Mouse (Mus musculus): ENCODE measurements around the gene Atp11a.

The Atp11a gene

GRCm38 (mm10) chr8:12769296-12769695 is 12.5 kb downstream of the Atp11a start:
- no peak for DNase-seq (ENCODE audit: inconsistent ontology term)

- no peak for DNase-seq (ENCODE audit: inconsistent ontology term)
Measured at GRCm38 (mm10) chr8:12772319-12772718, 15.5 kb downstream of the Atp11a start.

GRCm38 (mm10) chr8:12773914-12774313 is 17.1 kb downstream of the Atp11a start:
- DNase-seq (ENCODE audit: inconsistent ontology term) = no peak

- DNase-seq (ENCODE audit: inconsistent ontology term) = no peak
Measured at GRCm38 (mm10) chr8:12774872-12775298, 18.1 kb downstream of the Atp11a start.

GRCm38 (mm10) chr8:12775302-12775975 is 18.6 kb downstream of the Atp11a start:
- DNase-seq (ENCODE audit: inconsistent ontology term) = no peak

- no peak for DNase-seq (ENCODE audit: inconsistent ontology term)
Measured at GRCm38 (mm10) chr8:12776166-12776565, 19.4 kb downstream of the Atp11a start.

- no peak for DNase-seq (ENCODE audit: inconsistent ontology term)
Measured at GRCm38 (mm10) chr8:12777171-12777570, 20.4 kb downstream of the Atp11a start.

GRCm38 (mm10) chr8:12779541-12779940 is 22.7 kb downstream of the Atp11a start:
- DNase-seq (ENCODE audit: inconsistent ontology term) = peak; percentile 53

GRCm38 (mm10) chr8:12785508-12785907 is 28.7 kb downstream of the Atp11a start:
- DNase-seq (ENCODE audit: inconsistent ontology term) = no peak

- DNase-seq (ENCODE audit: inconsistent ontology term) = no peak
Measured at GRCm38 (mm10) chr8:12786261-12786957, 29.6 kb downstream of the Atp11a start.

- DNase-seq (ENCODE audit: inconsistent ontology term) = no peak
Measured at GRCm38 (mm10) chr8:12786958-12787301, 30.1 kb downstream of the Atp11a start.

- DNase-seq (ENCODE audit: inconsistent ontology term) = no peak
Measured at GRCm38 (mm10) chr8:12787427-12787826, 30.6 kb downstream of the Atp11a start.

- no peak for DNase-seq (ENCODE audit: inconsistent ontology term)
Measured at GRCm38 (mm10) chr8:12788695-12789094, 31.9 kb downstream of the Atp11a start.

- no peak for DNase-seq (ENCODE audit: inconsistent ontology term)
Measured at GRCm38 (mm10) chr8:12795011-12795671, 38.3 kb downstream of the Atp11a start.

GRCm38 (mm10) chr8:12799099-12799498 is 42.3 kb downstream of the Atp11a start:
- DNase-seq (ENCODE audit: inconsistent ontology term) = no peak

GRCm38 (mm10) chr8:12799832-12800231 is 43.0 kb downstream of the Atp11a start:
- DNase-seq (ENCODE audit: inconsistent ontology term) = no peak

- no peak for DNase-seq (ENCODE audit: inconsistent ontology term)
Measured at GRCm38 (mm10) chr8:12800246-12800645, 43.4 kb downstream of the Atp11a start.

GRCm38 (mm10) chr8:12801586-12801985 is 44.8 kb downstream of the Atp11a start:
- no peak for DNase-seq (ENCODE audit: inconsistent ontology term)

GRCm38 (mm10) chr8:12803121-12803520 is 46.3 kb downstream of the Atp11a start:
- DNase-seq (ENCODE audit: inconsistent ontology term) = no peak

- no peak for DNase-seq (ENCODE audit: inconsistent ontology term)
Measured at GRCm38 (mm10) chr8:12804909-12805308, 48.1 kb downstream of the Atp11a start.

- DNase-seq (ENCODE audit: inconsistent ontology term) = peak; percentile 19
Measured at GRCm38 (mm10) chr8:12805569-12805968, 48.8 kb downstream of the Atp11a start.

- DNase-seq (ENCODE audit: inconsistent ontology term) = no peak
Measured at GRCm38 (mm10) chr8:12808018-12808417, 51.2 kb downstream of the Atp11a start.

- DNase-seq (ENCODE audit: inconsistent ontology term) = no peak
Measured at GRCm38 (mm10) chr8:12809516-12809915, 52.7 kb downstream of the Atp11a start.

Measured in Muller cell, postnatal 12 days (primary cell).